Mouse (Mus musculus) left cerebral cortex, adult 9 months (tissue): Measurements from ENCODE around the gene Rcn3.
A peak's percentile ranks its signal among the peaks of the same experiment; 100 is the strongest.

Experiments
- DNase-seq, 2 experiments: peaks; one replicate each; pipeline ENCODE4 v3.0.0; 2022; ENCODE audit warnings: low spot score in 2 of 2

Rcn3 gene

DNA sequence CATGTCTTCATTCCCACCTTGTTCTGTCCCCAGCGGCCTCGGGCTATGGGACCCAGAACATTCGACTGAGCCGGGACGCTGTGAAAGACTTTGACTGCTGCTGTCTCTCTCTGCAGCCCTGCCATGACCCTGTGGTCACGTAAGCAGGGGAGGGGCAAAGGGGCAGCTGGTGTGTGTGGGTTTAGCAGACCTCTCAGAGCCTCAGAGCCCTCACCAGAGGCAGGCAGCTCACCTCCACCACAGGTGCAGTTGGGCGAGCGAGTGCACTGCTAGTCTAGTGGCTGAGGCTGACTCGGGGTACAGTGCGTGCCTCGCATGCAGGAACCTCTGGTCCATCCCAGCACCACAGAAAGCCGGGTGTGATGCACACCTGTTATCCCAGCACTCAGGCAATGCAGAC lies 18.1 kb downstream of the Rcn3 start:
- no peak for DNase-seq

DNA sequence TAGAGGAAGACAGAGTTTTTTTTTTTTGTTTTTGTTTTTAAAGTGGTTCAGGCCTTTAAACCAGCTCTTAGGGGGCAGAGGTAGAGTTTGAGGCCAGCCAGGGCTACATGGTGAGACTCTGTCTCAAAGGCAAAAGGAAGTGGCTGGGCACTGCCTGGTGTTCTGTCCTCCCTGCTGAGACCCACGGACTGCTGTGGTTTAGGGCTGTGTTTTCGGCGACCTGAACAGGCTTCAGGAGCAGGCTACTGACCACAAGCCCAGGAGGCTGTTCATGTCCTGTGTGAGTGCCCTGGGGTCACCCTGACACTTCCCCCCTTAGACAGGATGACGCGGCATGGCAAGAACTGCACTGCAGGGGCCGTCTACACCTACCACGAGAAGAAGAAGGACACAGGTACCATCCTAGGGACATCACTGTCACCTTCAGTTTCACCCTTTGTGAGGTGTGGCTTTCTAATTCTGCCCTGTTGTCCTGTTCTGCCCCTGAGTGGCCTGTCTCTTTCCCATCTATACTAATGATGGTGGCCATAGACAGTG lies 18.8 kb downstream of the Rcn3 start:
- DNase-seq, result no peak

DNA sequence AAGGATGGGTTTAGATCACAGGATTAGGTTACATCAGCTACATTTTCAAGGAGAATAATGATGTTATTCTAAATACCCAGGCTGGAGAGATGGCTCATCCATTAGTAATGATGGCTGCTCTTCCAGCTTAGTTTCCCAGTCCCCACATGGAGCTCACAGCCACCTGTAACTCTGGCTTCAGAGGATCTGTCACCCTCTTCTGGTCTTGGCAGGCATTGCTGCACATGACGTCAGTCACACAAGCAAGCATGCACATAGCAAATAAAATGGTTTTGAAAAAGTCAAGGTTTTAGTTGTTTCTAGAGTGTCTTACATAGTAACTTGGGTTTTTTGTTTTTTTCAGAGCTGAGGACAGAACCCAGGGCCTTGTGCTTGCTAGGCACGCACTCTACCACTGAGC lies 19.8 kb downstream of the Rcn3 start:
- no peak for DNase-seq

DNA sequence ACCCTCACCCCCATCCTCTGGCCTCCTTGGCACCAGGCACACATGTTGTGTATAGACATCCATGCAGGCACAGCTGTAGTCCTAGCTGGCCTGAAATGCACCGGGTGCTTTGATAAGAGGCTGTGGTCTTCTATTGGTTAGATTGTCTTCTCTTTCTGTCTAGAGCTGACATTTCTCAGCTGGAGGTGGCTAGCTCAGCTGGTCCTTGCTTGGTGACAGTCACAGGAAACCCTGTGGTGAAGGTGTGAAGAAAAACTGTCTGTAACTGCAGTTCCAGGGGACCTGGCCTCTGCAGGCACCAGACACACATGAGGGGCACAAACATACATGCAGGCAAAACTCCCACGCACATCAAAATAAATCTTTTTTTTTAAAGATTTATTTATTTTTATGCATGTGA lies 22.4 kb downstream of the Rcn3 start:
- DNase-seq, result no peak

DNA sequence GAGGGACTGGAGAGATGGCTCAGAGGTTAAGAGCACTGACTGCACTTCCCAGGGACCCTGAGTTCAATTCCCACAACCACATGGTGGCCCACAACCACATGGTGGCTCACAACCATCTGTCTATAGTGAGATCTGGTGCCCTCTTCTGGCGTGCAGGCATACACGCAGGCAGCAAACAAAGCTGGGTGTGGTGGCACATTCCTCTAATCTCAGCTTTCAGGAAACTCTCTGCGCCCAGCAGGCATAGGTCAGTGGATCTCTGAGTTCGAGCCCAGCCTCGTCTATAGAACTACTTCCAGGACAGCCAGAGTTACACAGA lies 24.1 kb downstream of the Rcn3 start:
- no peak for DNase-seq

DNA sequence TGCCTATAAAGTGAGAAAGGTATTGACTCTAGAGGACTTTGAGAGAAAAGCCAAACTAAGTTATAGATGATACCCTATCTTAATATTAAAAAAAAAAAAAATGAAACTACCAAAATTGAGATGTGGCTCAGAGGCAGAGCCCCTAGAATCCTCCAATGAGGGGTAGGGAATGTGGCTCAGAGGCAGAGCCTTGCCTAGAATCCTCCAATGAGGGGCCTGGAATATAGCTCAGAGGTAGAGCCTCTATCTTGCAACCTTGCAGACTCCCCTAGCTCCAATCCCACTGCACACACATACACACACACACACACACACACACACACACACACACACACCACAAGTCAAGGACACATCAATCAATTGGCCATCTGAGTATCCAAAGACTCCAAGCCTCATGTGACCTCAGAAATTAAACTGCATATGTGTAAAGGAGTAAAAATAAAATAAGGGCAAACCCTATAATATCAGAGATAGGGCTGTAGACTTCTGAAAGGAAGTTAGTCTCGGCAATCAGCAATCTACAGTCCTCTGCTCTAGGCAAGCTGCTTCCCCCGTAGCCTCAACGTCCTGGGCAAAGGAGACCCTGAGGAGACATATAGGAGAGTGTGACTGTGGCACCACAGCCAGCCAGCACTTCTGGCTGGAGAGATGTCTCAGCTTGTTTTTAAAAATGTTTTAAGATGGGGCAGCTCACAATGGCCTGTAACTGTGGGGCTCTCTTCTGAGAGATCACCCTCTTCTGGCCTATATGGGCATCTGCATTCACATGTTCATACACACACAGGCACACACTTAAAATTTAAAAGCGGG lies 24.6 kb downstream of the Rcn3 start:
- DNase-seq, result no peak

DNA sequence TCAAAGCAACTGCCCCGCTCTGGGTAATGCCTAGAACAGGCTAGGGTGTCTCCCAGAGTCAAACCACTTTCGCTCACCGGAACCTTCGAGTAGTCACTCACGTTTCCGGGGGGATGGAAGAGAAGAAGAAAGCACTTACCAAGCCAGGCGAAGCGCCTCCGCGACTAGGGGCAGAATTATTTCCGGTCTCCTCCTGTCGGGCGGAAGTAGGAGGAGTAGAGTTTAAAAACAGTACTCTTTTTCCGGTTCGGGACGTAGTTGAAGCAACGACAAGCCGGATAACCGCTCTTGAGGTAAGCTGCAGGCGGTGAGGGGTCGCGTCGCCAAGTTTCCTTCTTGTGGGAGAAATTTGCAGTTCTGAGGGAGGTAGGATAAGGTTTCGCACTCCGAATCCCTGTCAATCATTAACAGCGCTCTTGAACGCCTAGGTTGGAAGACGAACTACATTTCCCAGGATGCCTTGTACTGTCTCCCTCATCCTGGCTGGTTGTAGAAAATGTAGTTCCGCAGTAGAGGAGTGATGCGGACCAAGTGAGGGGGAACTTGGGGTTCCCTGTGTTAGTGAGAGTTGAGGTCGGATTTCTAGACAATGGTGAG lies 29.7 kb downstream of the Rcn3 start, which contains the start of the genes Nosip and Prrg2:
TSS of gene Nosip (plus strand) at position 191 of the 597 bp plus-strand sequence.
TSS of gene Prrg2 (minus strand) at position 439 of the 597 bp plus-strand sequence.
- peak; percentile 88 to 97 for DNase-seq

DNA sequence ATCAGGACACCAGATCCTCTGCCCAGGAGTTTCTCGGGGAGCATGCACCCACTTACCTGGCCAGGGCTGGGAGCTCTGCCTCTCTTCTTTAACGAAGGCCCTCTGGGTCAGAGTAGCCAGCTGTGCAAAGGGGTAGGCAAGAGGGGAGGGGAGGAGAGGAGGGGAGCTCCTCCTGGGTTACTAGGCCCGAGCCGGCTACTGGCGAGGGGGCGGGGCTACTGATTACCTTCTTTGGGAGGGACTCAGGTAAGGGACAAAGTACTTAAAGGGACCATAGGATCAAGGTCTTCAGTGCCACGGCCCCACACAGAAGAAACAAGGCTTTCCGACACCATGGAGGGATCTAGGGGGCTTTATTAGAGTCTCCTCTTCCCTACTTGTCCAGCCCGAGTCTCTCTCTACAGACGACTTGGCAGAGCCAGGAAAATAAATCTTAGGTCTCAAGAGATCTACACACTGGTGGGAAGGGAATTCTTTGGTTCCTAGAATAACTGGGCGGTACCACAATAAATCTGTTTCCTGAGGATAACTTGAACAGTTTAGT lies 30.4 kb downstream of the Rcn3 start:
- DNase-seq, result no peak

DNA sequence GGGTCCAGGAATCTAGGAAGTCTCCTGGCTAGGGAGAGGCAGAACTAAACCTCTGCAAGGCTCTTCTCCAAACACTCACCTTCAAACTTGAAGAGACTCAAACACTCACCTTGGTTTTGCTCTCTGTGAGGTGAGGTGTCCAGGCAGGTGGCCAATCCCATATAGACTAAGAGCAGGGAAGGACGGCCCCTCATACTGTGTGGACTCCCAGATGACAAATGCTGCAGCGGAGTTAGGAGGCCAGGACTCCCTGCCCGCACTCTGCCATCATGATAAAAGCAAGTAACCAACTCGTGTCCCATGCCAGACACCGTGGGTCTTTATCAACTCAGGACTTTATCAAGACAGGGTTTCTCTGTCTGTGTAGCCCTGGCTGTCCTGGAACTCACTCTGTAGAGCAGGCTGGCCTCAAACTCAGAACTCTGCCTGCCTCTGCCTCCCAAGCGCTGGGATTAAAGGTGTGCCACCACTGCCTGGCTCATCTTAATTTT lies 31.3 kb downstream of the Rcn3 start:
- no peak for DNase-seq

DNA sequence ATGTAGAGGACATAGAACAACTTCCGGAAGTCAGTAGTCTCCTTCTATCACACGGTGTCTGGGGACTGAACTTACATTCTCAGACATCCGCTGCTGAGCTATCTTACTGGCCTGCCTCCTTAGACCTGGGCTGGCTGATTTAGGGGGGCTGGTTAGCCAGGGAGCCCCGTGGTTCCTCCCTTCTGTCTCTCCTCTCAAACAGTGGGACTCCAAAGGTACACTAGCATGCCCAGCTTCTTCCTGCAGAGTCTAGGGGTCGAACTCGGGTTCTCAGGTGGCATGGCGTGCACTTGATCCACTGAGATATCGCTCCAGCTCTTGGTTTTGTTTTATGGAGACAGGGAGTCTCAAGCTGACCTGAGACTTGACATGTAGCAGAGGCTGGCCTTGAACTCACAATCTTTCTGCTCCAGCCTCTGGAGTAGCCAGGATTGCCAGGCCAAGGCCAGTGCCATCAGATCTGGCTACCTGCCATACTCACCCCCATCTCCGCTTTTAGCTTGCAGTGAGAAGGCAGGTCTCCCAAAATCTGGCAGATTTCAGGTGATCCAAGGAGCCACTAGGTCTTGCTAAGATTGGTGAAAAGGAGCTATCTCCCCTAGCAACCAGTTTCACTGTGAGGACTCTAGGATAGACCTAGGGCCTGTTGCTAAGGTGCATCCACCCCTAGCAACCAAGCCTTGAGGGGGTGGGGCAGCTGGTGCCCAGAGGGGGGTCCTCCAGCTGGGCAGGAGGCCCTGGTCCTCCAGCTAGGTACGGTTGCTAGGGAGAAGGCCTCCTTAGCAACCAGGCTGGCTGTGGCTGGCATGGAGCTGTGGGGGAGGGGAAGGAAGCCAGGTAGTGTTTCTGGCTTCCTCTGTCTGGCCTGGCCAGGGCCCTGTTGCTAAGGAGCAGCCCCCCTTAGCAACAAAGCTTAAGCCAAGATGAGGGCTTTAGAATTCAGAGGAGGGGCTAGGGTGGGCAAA lies 33.1 kb downstream of the Rcn3 start:
- no peak for DNase-seq

DNA sequence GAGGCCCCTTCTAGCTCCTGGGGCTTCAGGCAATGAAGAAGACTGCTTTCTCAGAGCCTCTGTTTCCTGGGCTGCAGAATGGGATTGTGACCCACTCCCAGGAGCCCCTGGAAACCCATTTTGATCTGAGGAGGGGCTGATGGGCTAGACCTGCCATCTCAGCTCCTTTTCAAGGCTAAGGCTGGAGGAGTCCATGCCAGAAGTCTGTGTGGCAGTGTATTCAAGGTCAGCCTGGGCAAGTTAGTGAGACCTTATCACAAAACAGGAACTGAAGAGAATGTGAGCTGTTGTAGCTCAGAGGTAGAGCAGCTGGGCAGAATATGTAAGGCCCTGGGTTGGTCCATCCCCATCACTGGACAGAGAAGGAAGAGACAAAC lies 35.1 kb downstream of the Rcn3 start:
- DNase-seq, result no peak

DNA sequence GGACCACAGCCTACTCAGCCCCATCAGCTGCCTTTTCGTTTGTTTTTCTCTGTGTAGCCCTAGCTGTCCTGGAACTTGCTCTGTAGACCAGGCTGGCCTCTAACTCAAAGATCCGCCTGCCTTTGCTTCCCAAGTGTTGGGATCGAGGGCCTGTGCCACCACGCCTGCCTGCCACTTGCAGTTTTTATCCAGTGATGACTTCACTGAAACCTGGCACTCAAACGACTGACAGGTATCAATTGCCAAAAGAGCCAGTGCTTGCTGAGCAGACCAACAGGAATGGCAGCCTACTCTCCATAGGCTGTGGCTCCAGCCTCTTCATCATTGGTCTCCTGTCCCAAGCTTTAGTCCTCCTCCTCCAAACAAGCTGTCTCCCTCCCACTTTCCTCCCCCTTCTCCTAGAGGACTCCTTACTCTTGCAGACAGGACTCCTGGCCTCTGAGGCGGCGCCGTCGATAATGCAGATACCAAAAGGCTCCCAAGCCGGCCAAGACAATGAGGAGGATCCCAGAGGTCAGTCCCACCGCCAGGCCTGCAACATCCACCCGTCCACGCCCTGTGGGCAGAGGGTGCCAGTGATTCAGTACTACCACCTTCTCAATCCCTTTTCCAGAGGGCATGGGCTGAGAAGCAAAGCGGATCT lies 35.6 kb downstream of the Rcn3 start:
- no peak for DNase-seq

DNA sequence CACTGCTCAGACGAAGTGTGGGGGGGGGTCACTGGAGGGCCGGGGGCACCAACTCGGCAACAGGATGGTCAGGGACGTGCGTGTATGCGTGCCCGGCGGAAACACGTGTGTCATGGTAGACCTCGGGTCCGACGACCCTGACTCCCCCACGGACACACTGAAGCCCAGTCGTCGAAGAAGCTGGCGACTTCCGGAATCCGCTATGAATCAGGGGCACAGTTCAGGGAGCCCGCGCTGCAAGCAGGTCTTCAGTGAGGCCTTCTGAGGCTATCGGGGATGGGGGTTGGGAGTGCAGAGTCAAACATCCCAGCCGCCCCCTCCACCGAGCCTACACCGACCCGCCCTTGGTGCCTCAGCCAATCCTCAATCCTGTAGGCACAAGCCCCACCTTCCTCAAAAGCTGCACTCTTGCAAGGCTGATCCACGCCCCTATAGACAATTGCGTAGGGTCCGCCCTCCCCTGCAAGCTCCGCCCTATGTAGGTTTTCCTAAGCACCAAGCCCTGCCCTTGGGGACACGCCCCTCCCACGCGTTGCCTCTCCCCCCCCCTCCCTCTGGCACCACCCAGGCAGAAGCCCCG lies 38.0 kb downstream of the Rcn3 start:
- DNase-seq, result peak; percentile 95 to 96

DNA sequence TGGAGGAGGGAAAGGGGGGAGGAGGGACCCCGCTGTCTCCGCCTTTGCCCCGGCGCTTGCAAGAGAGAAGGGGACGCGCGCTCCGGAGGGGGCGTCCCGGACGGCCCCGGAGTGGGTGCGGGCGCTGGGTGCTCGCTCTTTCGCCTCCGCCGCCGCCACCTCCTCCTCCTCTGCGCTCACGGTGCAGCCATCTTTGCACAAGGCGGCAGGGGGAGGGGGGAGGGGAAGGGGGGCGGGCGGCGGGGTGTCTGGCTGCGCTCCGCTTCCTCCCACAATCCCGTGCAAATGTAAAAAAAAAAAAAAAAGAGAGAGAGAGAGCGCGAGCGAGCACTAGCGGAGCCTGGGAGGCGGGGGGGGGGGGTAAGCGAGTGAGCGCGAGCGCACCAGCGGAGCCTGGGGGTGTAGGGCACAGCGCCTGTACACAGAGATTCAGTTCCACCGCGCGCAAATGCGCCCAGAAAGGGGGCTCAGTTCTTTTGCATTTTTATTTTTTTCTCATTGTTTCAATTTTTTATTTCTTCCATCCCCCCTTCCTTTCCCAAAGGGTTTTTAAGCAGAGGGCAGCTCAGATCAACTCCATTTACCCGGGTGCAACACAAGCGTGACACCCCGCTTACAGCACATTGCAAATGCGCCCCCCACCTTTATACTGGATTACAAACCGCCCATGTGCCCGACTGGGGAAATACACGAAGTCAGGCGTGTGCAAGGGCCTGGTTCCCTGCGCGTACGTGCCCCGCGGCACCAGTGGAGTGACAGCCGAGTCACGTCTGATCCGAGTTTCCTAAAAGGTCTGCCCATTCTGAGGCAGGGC lies 38.7 kb downstream of the Rcn3 start:
- DNase-seq, result peak in 1 of 2 experiments; percentile 69

DNA sequence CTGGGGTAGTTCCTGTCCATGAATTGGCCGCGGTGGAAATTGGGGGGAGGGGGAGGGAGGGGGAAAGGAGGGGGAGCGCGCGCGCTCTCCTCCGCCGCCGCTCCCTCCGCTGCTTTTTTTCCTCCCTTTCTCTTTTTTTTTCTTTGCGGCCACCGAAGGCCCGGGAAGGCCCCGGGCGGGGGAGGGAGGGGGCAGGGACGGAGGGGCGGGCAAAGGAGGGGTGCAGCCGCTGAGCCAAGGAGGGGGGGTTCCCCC lies 39.2 kb downstream of the Rcn3 start, which contains the start of gene Prr12:
TSS of gene Prr12 (minus strand) at position 20 of the 255 bp plus-strand sequence.
- no peak for DNase-seq

DNA sequence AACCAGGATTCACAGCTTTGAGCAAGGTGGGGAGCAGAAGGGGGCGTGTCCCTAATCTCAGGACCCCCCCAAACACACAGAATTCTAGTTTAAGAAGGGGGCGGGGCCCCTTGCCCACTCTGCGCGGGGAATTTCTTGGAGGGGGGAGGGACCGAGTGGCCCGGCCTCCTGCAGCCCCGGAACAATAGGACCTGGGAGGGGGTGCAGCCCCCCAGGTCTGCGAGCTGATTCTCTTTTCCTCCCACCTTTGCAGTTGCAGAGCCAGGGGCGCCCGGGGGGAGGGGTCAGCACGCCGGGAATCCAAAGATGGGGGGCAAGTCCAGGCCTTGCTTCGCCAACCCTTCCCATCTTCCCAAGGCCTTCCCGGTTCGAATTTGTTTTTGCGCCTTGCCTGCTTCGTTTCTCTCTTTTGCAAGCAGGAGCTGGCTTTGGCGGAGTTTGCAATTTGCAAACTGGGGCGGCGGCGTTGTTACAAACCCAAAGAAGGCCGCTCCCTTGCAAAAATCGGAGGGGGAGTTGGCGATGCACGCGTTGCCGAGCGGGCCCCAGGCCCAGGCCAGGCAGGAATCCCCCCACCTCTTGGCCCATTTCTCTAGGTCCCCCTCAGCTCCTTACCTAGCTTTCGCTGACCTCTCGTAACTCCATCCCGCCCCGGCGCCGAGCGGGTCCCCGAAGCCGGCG lies 39.7 kb downstream of the Rcn3 start:
- peak in 1 of 2 experiments; percentile 47 for DNase-seq

DNA sequence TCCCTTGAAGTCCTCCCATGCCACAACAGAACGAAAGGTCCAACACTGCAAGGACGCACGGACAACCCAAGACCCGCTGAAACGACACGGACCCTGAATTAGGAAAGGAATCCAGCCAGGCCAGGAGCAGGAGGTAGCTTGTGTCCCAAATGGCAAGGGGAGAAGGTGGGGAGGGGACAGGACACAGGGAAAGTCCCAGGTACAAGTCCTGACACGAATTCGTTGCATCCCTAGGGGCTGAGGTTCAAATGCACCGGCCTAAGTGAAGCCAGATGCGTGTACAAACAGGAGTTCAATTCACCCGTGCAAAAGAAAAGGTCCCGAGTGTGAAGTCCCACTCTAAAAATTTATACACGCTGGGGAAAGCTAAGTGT lies 40.4 kb downstream of the Rcn3 start:
- no peak for DNase-seq

DNA sequence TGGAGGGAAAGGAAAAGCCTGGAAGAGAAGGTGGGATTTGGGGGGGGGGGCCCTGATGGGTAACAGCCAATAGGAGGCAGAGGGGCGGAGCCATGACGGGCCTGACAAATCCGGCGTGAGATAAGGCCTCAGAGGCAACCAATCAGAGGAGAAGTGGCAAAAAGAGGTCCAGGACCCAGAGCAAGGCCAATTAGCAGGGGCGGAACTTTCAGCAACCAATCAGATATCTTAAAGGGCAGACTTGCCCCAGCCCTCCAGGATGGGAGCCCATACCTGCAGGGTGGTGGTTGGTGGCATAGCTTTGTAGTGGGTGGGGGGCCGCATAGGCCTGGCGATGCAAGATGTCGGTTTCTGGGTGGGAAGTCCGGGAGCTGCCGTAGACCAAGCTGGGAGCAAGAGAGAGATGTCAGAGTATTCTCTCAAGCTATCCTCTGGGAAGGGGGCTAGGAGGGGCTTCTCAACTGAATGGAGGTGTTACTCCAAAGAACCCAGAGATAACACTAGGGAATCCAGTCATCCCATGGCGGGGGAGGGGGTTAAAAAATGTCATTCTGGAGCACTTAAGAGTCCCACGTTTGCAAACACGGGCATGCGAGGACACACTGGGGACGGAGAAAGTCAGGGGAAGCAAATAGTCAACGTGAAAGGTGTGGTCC lies 40.9 kb downstream of the Rcn3 start:
- DNase-seq, result peak; percentile 69 to 77
